Mouse (Mus musculus): ENCODE data around the gene Plvap.
"Not testable (repeated sequence)": the region's sequence is repeated elsewhere in the genome, so short reads cannot be mapped to it uniquely, and the experiment has no call there.

Plvap gene

DNA sequence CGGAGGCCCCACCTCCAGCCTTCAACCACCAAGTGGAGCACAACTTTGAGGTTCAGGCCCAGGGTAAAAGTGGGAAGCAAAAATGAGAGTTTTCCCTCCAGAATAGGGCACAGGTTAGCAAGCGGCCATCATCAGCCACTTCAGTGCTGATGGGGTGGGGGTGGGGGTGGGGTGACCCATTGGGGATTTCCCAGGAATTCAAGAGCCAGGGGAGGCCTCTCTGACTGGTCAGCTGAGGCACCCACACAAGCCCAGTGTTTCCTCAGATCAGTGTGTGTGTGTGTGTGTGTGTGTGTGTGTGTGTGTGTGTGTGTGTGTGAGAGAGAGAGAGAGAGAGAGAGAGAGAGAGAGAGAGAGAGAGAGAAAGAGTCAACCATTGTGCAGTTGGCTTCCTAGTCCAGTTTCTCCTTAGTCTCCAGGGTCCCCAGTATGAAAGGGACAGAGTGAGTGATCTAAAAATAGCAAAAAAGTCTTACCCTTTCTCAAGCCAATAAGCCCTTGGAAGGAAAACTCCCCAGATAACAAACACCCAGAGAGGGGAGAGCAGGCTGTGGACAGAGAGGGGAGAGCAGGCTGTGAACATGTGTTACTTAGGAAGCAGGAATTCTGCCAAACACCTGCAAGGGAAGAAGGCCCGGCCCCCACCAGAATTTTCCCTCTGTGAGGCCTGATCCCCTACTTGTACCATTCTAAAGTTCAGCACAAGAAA is 15.8 kb upstream of the Plvap start:
- in situ Hi-C loops (cut with MboI; ENCODE audit: unreplicated experiment in 2 of 2), result no loop called here

DNA sequence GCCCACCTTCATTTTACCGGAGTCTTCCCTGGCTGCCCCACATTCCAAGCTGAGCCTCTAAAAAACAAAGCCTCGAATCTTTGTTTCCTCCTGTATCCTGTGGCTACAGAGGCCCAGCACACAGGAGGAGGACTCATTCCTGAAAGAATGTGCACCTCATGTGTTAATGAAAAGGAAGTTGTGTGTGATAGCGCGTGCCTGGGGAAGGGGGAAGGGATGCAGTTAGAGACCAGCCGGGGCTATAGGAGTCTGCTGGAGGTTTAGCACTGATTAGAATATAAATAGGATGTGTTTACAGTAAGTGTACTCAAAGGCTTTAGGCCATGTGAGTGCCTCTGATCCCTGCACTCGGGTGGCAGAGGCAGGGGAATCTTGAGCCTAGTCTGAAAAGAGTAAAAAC is 14.7 kb upstream of the Plvap start:
- in situ Hi-C loops (cut with MboI; ENCODE audit: unreplicated experiment in 2 of 2), result no loop called here

DNA sequence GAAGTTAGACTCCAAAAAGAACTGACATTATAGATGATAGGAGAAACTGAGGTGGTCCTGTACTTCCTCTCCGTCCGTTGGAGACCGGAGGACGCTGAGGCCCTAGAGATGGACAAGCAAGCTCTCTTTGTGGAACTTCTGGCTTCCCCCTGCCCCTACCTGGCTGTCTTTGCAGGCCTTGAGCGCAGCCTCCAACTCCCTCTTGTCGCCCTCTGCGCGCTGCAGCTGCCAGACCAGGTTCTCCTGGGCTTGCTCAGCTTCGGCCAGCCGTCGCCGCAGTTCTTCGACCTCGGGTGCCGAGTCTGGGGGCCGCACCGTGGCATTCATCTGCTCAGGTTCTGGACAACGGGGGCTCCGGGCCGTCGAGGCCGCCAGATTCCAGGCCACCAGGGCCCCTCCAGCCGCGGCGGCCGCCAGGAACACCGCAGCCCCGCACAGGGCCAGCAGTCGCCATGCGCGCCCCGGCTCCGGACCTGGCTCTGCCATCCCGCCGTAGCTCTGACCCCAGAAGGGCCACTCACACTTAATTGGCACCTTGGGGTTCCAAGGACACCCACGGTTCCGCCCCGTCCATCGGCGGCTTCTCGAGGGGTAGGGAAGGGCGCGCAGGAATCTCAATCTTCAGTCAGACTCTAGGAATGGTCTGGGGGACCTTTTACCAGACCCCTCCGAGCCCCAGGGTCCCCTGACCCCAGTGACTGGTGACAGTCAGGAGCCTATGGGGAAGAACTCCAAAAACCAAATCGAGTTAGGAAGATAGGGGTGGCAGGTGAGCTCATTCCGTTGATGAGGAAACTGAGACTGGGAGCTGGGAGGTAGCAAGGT is 13.9 kb upstream of the Plvap start, which contains the start of gene Ccdc194:
TSS of gene Ccdc194 (minus strand) at position 486 of the 825 bp plus-strand sequence.
- in situ Hi-C loops (cut with MboI; ENCODE audit: unreplicated experiment in 2 of 2), result no loop called here

DNA sequence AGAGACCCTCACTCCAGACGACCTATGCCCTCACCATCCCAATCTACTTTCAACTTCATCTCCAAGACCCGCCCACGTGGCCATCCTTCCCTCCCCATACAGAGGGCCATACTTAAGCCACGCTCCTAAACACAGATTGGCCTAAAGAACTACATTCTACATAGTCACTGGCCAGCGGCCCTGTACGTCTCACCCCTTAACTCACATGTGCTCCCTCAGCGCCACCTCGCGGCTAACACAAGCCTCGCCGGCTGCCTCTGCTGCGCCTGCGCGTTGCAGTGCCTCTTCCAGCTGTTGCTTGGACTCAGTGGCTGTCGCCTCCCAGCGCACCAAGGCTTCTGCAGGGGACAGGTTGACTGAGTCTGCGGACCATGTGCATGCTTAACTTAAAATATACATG is 10.1 kb upstream of the Plvap start:
- in situ Hi-C loops (cut with MboI; ENCODE audit: unreplicated experiment in 2 of 2), result loop anchor here (5.0 kb wide), 1 partner anchor 79 kb away; no protein-coding TSS in a partner anchor

DNA sequence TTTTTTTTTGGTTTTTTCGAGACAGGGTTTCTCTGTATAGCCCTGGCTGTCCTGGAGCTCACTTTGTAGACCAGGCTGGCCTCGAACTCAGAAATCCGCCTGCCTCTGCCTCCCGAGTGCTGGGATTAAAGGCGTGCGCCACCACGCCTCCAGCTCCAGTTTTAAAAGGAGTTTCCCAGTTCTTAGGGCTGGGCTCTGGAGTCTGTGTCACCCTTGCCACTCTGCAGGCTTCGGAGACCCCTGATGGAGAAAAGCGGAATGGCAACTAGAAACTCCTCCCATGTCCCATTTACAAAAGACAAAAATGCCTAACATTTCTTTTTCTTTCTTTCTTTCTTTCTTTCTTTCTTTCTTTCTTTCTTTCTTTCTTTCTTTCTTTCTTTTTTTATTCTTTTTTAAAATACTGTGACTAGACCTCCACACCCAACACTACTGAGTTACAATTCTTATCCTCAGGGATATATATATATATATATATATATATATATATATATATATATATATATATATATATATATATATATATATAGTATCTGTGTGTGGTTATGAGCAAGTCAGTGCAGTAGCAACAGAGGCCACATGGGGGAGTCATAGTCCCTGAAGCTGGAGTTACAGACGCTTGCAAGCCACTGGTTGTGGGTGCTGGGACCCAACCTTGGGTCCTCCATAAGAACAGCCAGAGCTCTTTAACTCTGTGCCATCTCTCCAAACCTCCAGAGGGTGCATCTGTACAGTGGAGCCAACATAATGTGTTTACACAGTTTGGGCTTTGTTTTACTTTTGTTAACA is 7.7 kb upstream of the Plvap start:
- in situ Hi-C loops (cut with MboI; ENCODE audit: unreplicated experiment in 2 of 2), result not testable (repeated sequence)

DNA sequence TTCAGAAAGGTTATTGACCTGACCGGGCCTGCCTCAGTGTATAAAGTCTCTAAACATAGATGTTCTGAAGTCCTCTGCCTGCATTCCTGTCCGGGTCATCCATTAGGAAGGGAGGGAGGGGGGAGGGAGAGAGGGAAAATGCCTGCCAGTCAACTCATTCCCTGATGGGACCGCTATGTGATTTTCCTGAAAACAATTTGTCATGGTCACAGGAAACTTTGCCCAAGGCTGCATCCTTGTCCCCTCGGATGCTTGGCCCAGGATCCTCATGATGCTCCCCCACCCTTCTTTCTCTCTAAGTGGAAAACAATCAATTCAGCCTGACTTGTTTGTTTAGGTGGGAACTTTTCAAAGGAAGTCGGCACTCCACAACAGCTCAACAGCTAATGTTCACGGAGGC is 5.2 kb upstream of the Plvap start:
- in situ Hi-C loops (cut with MboI; ENCODE audit: unreplicated experiment in 2 of 2), result no loop called here

DNA sequence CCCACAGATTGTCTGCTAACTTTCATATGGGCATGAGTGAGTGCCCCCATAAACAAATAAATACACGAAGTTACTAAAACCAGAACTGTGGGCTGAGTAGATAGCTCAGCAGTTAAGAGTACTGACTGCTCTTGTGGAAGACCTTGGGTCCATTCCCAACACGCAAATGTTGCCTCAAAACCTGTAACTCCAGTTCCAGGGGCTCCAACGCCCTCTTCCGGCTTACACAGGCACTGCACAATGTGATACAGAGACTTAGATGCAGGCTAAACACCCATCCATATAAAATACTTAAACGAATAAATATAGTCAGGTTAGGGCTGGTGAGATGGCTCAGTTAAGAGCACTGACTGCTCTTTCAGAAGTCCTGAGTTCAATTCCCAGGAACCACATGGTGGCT is 3.5 kb upstream of the Plvap start:
- in situ Hi-C loops (cut with MboI; ENCODE audit: unreplicated experiment in 2 of 2), result no loop called here

DNA sequence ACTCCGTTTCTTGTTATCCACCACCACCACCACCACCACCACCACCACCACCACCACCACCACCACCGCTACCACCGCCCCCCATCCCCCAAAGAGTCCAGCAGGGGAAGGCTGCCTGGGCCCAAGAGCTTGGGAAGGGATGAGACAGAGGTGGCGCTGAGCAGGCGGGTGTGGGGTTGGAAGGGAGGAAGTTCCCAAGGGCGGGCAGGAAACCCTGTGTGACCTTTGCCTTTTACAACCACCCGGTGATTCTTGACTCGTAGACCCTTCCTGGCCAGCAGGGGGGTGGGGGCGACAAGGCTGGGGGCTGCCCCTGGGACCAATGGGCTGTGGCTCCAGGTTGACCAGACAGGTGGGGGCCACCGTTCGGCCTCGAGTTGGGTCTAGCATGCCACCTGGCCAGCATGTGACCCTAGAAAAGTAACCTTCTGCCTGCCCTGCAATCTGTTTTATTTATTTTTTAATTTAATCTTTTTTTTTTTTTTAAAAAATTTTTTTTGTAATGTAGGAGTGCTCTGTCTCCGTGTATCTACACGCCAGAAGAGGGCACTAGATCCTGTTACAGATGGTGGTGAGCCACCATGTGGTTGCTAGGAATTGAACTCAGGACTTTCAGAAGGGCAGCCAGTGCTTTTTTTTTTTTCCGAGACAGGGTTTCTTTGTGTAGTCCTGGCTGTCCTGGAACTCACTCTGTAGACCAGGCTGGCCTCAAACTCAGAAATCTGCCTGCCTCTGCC is 1.6 kb upstream of the Plvap start:
- in situ Hi-C loops (cut with MboI; ENCODE audit: unreplicated experiment in 2 of 2), result no loop called here

DNA sequence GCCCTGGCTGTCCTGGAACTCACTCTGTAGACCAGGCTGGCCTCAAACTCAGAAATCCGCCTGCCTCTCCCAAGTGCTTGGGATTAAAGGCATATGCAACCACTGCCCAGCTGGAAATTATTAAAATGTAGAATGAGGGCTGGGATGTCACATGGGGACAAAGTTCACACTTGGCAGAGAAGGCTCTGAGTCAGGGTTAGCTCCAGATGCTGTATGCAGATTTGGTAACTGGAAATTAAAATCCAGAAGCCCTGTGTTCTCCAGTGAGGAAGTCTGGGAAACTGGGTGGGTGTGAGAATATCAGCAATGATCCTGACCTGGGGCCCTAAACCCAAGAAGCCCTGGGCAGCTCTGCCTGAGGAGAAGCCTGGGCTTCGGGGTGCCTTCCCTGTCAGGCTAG is 2.2 kb downstream of the Plvap start:
- in situ Hi-C loops (cut with MboI; ENCODE audit: unreplicated experiment in 2 of 2), result no loop called here

DNA sequence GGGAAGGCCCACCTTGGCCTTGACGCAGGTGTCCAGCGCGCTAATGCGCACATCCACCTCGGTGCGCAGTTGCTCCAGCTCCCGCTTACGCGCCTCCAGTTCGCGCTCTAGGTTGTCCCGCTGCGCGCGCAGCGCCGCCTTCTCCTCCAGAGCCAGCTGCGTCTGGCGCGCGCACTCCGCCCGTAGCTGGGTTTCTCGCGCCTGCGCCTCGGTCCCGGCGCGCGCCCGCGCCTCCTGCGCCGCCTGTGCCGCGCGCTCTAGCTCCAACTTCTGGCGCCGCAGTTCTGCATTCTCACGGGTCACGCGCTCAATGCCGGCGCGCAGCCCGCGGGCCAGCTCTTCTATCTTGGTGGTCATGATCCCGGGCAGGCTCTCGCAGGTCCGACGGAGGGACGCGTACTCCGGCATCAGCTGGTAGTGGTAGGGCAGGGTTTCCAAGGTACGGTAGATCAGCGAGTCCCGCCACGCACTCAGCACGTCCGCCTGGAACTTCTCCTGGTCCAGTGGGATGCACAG is 3.9 kb downstream of the Plvap start:
- in situ Hi-C loops (cut with MboI; ENCODE audit: unreplicated experiment in 2 of 2), result no loop called here

DNA sequence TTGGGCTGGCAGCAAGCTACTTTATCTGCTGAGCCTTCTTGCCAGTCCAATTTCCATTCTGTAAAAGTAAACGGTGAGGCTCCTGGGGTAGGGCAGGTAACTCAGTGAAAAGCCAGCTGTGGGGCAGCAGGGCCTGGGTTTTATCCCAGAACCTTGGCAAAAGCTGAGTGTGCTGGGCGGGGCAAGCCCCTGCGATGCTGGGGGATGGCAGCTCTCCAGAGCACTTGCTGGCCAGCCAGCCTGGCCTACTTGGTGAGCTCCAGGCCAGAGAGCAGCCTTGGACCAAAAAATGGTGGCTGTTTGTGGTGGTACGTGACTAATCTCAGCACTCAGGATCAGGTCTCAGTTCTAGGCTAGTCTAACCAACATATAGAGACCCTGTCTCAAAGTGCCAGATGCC is 5.6 kb downstream of the Plvap start:
- in situ Hi-C loops (cut with MboI; ENCODE audit: unreplicated experiment in 2 of 2), result no loop called here

DNA sequence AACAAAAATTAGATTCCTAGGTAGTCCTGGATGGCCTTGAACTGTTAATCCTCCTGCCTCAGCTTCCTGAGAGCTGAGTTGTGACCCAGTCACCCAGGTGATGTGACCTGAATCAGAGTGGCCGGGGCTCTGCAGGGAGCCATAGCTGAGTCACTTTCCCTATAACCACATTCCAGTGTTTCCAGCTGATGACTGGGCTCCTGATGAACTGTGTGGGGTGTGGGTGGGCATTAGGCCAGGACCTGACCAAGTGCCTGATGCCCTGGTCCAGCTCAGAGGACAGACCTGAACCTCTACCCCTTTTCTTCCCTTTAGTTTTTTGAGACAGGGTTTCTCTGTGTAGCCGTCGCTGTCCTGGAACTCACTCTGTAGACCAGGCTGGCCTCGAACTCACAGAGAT is 6.2 kb downstream of the Plvap start:
- in situ Hi-C loops (cut with MboI; ENCODE audit: unreplicated experiment in 2 of 2), result no loop called here

DNA sequence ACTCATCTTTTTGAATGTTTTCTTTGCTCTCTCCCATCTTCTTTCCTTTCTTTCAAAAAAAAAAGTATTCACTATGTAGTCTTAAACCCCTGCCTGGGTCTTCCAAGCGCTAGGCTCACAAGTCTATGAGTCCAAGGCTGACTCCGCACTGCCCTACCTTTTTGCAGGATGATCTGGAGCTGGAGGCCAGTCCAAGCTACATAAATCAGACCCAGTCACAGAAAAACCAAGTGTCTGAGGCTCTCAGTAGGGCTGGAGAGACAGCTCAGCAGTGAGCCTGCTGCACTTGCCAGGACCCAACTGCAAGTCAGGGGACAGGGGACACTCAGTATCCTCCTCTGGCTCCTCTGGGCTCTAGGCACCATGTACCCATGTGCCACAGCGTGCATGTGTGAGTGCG is 7.2 kb downstream of the Plvap start:
- in situ Hi-C loops (cut with MboI; ENCODE audit: unreplicated experiment in 2 of 2), result no loop called here

DNA sequence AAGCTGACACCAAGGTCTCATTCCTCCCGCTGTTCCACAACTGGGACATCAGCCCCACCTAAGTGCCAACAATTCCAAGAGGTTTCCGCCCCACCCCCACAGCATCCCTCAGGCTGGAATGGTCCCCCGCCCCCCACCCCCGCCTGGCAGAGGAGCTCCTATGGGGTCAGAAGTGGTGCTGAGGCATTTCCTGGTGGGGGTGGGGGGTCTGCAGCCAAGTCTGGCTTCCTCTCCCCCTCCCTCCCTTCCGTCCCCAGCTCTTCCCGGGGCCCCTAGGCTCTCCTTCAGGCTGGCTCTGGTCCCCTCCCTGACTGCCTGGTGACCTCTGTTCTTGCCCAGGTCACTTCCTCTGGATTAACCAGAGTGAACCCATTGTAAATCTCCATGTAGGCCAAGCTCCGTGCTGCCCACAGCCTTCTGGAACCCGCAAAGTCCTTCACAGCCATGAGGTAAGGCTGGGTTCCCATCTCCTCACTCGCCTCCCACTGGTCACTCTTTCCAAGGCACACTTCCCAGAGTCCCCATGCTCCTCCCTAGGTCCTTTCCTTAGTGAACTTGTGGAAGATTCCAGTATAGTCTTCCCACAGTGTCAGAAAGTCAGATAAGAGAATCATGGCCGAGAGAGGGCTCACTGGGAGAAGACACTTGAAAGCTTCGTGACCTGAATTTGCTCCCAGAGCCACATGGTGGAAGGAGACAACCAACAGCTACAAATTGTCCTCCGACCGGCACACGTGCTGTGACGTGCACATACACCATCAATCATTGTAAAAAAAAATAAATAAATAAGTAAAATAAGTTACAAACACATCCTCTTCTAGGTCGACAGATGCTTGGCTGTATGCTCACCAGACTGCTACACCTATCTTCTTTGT is 12.5 kb downstream of the Plvap start:
- in situ Hi-C loops (cut with MboI; ENCODE audit: unreplicated experiment in 2 of 2), result no loop called here

DNA sequence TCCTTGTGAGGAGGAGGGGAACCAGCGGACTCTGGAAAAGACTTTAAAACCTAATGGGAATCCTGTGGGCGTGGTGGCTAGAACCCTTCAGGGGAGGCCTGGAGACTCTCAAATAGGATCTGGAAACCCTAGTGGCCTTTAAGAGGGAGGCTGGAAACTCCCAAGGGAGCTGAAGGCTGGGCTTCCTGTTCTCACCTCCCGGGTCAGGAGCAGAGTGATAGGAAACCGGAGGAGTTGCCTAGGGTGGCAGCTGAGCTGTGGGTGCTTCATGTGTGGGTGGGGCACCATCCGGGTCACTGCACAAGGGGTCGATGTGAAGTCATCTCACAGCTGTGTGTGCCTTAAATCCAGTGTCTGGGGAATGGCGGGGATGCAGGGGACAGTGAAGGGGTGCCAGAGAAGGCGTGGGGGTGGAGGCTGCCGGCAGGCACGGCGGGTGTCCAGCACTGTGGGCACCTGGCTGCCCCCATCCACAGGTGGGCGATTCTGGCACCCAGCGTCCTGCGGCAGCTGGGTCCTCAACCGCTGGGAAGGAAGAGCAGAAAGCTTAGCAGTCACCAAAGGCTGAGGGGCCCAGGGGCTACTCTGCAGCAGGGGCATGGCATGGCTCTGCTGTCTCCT is 13.6 kb downstream of the Plvap start:
- in situ Hi-C loops (cut with MboI; ENCODE audit: unreplicated experiment in 2 of 2), result no loop called here

DNA sequence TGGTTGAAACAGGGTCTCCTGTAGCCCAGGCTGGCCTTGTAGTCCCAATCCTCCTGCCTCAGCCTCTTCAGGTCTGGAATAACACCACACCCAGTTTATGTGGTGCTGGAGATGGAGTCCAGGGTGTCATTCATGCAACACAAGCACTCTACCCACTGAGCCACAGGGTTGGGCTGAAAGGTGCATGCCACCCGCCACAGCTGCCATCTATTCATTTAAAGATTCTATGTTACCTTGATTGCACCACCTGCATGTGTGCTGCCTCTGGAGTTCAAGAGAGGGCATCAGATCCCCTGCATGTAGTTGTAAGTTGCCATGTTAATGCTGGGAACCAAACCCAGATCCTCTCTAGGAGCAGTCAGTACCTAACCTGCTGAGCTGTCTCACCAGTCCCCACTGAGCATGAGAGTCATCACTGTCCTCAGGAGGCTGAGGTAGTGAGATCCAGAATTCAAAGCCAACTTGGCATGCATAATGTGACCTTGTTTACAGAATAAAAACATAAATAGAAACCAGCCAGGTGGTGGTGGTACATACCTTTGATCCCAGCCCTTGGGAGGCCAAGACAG is 14.4 kb downstream of the Plvap start:
- in situ Hi-C loops (cut with MboI; ENCODE audit: unreplicated experiment in 2 of 2), result no loop called here

DNA sequence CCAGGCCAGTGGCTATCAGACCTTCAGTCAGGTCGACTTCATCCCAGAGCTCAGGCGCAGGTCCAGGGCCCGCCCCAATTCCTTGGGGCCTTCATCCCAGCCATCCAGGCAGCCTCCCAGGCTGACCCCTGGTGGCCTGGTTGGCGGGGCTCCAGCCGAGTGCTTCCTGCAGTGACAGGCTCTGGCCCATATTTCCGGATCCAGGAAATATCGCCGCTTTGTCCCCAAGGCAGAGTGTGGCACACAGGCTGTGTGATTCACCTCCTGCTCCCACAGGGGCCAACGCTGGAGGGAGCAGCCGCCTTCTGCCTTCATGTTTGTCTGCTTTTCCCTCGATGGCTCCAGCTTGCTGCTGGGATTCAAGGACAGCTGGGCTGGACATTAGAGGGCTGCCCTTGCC is 15.1 kb downstream of the Plvap start:
- in situ Hi-C loops (cut with MboI; ENCODE audit: unreplicated experiment in 2 of 2), result no loop called here

DNA sequence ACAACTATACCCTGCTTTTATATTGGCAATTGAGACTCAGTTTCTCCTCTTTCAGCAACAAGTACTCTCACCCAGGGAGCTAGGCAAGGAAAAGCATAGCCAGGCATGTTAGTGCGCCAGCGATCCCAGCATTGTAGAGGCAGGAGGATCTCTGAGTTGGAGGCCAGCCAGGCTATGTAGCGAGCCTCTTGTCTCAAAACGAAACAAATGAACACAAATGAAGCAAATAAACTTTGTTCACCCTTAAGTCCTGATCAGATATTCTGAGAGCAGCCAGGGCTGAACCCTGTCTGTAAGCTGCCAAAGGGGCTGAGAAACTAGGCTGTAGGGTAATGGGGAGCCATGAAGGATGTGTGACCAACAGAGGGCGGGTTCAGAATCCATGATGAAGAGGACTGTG is 15.7 kb downstream of the Plvap start:
- in situ Hi-C loops (cut with MboI; ENCODE audit: unreplicated experiment in 2 of 2), result no loop called here

DNA sequence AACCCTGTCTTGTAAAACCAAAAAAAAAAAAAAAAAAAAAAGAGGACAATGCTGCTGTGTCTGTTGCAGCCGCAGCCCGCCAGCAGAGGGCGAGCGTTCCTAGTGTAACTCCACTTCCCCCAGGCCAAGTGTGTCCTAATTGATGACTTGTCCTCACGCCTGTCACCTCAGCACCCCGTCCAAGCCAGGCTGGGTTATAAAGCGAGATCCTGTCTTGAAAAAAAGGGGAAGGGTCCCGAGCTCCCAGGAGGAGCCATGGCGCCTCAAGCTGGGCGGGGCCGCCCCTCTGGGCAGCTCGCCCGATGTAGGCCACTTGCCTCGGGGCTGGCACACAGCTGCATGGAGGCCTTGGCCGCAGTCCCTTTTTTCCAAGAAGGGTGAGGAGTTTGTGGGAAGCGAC is 16.5 kb downstream of the Plvap start:
- in situ Hi-C loops (cut with MboI; ENCODE audit: unreplicated experiment in 2 of 2), result no loop called here

Measured in v-Abl transformed pro-B cells (cell line).